Mouse (Mus musculus): ENCODE results near the gene Cst10. TPM values are rescaled to one million over a fixed set of nuclear protein-coding genes. Genes with fewer than 3 reads are reported as not detected.

The Cst10 gene
- not detected in 4 replicates for total RNA-seq (2023)

DNA sequence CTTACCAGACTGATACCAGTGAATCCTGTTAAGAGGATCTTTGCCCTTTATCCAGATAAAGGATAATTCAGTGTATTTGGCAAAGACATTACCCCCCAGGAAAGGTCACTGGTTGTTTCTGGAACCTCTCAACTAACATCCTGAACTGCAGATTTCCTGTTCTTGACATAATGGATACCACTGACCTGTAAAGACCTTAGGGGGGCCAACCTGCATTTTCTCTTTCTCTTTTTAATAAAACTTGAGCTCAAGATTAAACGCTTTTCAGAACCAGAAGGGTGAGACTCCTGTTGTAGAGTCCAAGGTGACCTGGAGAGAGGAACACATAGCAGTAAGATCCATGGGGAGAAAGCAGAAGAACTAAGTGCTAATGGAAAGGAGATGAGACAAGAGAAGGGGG lies at the start of gene Cst10:
Gene Cst10, plus strand, starts transcription at position 301 of the 400 bp plus-strand sequence.

